Mouse (Mus musculus): ENCODE measurements around the gene Ccdc62. TPM values are rescaled to one million over a fixed set of nuclear protein-coding genes. Genes with fewer than 3 reads are reported as not detected.
A peak's percentile ranks its signal among the peaks of the same experiment; 100 is the strongest.

Gene Ccdc62
- polyA plus RNA-seq, 1 experiment from 2014 or later: 4.7 TPM

DNA sequence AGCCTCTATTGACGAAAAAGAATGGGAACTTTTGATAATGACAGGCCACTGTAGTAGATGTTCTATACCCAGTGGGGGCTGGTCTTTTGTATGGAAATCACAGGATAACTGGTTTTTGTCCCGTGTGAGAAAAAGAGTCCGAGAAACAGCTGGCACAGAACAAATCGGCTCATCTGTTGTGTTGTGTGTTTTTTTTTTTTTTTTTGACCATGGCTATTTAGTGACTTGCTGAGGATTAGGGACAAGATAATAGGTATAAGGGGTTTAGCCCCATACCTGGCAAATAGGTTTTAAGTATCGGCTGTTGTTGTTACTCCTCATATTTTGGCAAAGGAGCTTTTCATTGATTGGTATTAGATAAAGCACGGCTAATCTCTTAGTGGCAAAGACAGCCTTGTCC, 42.0 kb downstream of the Ccdc62 start:
- H3K4me2 ChIP-seq (replicated peaks): no peak overlapping the region

GRCm38 (mm10) chr5:123973299-123974178, 43.1 kb downstream of the Ccdc62 start, which contains the start of gene Hip1r:
TSS of gene Hip1r (plus strand) at chr5:123973628.
- peak; percentile 78 for ATAC-seq
- Histone ChIP-seq H3K4me3 (replicated peaks) (peak within 1 kb of the TSS; percentile 81), H3K4me1 (replicated peaks) (peaks cover 18% of the 10 kb centered on the region), H3K27ac (peak within 1 kb of the TSS; percentile 90), H3K27me3 (replicated peaks) (peaks cover 3% of the 10 kb centered on the region), H3K36me3 (no peaks in the 10 kb centered on the region), H3K4me2 (replicated peaks) (peak within 1 kb of the TSS; percentile 89), H3K9me3 (no peaks in the 10 kb centered on the region), H3K9ac (peak within 1 kb of the TSS; percentile 81)
- WGBS: under 1% methylated on average over 104 of the region's 106 CpGs

More for the DNA sequence above, 42.0 kb downstream of the Ccdc62 start:
- no peak for ATAC-seq
- Histone ChIP-seq H3K4me1 (replicated peaks) (peaks cover 8% of the 10 kb centered on the region; the same call in 1 of the 2 replicates), H3K4me3 (replicated peaks) (no peak overlapping the region), H3K27ac (no peak overlapping the region), H3K9me3 (no peaks in the 10 kb centered on the region), H3K9ac (no peak overlapping the region), H3K36me3 (no peaks in the 10 kb centered on the region), H3K27me3 (replicated peaks) (peaks cover 3% of the 10 kb centered on the region)
- WGBS: 64% methylated on average over 6 of the region's 6 CpGs

GRCm38 (mm10) chr5:123974179-123974485, 43.7 kb downstream of the Ccdc62 start:
- H3K4me1 ChIP-seq (replicated peaks): peaks cover 18% of the 10 kb centered on the region
- peaks cover 3% of the 10 kb centered on the region for H3K27me3 ChIP-seq (replicated peaks)
- peak overlapping the region; percentile 81 for H3K4me3 ChIP-seq (replicated peaks)
- H3K27ac ChIP-seq: peak overlapping the region; percentile 90
- peak overlapping the region; percentile 81 for H3K9ac ChIP-seq
- no peak for ATAC-seq
- no peaks in the 10 kb centered on the region for H3K36me3 ChIP-seq
- WGBS: under 1% methylated on average over 14 of the region's 14 CpGs
- H3K9me3 ChIP-seq: no peaks in the 10 kb centered on the region
- H3K4me2 ChIP-seq (replicated peaks): peak overlapping the region; percentile 89

GRCm38 (mm10) chr5:123974616-123975111, 44.2 kb downstream of the Ccdc62 start:
- H3K9ac ChIP-seq: peak overlapping the region; percentile 81; the same call in 1 of the 2 replicates
- no peaks in the 10 kb centered on the region for H3K36me3 ChIP-seq
- H3K4me2 ChIP-seq (replicated peaks): peak overlapping the region; percentile 89
- 19% methylated on average over 11 of the region's 11 CpGs for WGBS
- peaks cover 23% of the 10 kb centered on the region for H3K4me1 ChIP-seq (replicated peaks)
- no peaks in the 10 kb centered on the region for H3K9me3 ChIP-seq
- peak overlapping the region; percentile 81 for H3K4me3 ChIP-seq (replicated peaks)
- no peak for ATAC-seq
- peak overlapping the region; percentile 77; the same call in 1 of the 2 replicates for H3K27ac ChIP-seq
- peaks cover 3% of the 10 kb centered on the region for H3K27me3 ChIP-seq (replicated peaks)

- peak overlapping the region; percentile 89 for H3K4me2 ChIP-seq (replicated peaks)
- peak overlapping the region; percentile 77 for H3K27ac ChIP-seq
- 42% methylated on average over 6 of the region's 6 CpGs for WGBS
- peak; percentile 66 for ATAC-seq
- H3K9ac ChIP-seq: no peak overlapping the region
- H3K4me3 ChIP-seq (replicated peaks): peak overlapping the region; percentile 81; the same call in 1 of the 2 replicates
- H3K4me1 ChIP-seq (replicated peaks): peaks cover 23% of the 10 kb centered on the region
- H3K27me3 ChIP-seq (replicated peaks): peaks cover 3% of the 10 kb centered on the region
- H3K36me3 ChIP-seq: no peaks in the 10 kb centered on the region
- H3K9me3 ChIP-seq: no peaks in the 10 kb centered on the region
Measured at GRCm38 (mm10) chr5:123975668-123976180, 45.2 kb downstream of the Ccdc62 start.

DNA sequence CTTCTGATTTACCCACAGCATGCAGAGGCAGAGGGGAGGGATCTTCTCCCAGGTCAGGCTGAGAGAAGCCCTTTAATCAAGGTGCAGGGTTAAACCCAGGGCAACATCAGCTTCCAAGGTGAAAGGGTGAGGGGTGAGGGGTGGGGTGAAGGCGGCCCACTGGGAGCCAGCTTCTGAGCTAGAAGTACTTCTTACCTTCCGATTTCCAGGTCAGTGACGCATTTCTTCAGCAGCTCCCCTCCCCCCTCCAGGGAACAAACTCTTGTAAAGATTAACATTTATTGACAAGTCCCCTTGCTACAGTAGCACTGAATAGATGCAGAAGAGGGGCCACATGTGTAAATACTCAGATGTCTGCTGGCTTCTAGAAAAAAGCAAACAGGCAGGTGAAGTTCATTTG, 46.8 kb downstream of the Ccdc62 start:
- no peak overlapping the region for H3K4me3 ChIP-seq (replicated peaks)
- peaks cover 3% of the 10 kb centered on the region; the same call in 1 of the 2 replicates for H3K27me3 ChIP-seq (replicated peaks)
- no peaks in the 10 kb centered on the region for H3K36me3 ChIP-seq
- H3K4me2 ChIP-seq (replicated peaks): peak overlapping the region; percentile 89; the same call in 1 of the 2 replicates
- no peak overlapping the region for H3K9ac ChIP-seq
- H3K9me3 ChIP-seq: no peaks in the 10 kb centered on the region
- no peak for ATAC-seq
- peaks cover 23% of the 10 kb centered on the region for H3K4me1 ChIP-seq (replicated peaks)
- peak overlapping the region; percentile 77; the same call in 1 of the 2 replicates for H3K27ac ChIP-seq
- 31% methylated on average over 3 of the region's 3 CpGs for WGBS

DNA sequence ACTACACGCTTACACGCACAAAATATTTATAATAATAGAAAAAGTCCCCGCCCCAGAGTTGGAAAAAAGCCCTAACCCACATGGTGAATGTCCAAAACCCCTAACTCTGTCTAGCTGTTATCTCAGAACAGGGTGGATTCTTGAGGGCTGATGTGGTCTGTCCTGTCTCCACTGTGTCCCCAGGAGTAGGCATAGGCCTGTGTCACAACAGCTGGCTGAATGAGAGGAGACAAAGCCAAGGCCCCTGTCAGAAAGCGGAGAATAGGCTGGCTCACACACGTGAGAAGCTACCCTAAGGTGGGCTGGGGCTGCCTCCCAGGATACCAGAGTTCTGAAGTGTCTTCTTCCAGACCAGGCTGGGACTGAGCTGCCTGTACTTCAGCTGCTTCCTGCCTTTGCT, 47.7 kb downstream of the Ccdc62 start:
- H3K4me3 ChIP-seq (replicated peaks): no peak overlapping the region
- H3K36me3 ChIP-seq: no peaks in the 10 kb centered on the region
- 68% methylated on average over 5 of the region's 5 CpGs for WGBS
- no peak overlapping the region for H3K9ac ChIP-seq
- H3K27ac ChIP-seq: peak overlapping the region; percentile 13; the same call in 1 of the 2 replicates
- ATAC-seq: no peak
- H3K27me3 ChIP-seq (replicated peaks): peaks cover 2% of the 10 kb centered on the region; the same call in 1 of the 2 replicates
- peaks cover 28% of the 10 kb centered on the region for H3K4me1 ChIP-seq (replicated peaks)
- H3K4me2 ChIP-seq (replicated peaks): peak overlapping the region; percentile 89
- no peaks in the 10 kb centered on the region for H3K9me3 ChIP-seq

DNA sequence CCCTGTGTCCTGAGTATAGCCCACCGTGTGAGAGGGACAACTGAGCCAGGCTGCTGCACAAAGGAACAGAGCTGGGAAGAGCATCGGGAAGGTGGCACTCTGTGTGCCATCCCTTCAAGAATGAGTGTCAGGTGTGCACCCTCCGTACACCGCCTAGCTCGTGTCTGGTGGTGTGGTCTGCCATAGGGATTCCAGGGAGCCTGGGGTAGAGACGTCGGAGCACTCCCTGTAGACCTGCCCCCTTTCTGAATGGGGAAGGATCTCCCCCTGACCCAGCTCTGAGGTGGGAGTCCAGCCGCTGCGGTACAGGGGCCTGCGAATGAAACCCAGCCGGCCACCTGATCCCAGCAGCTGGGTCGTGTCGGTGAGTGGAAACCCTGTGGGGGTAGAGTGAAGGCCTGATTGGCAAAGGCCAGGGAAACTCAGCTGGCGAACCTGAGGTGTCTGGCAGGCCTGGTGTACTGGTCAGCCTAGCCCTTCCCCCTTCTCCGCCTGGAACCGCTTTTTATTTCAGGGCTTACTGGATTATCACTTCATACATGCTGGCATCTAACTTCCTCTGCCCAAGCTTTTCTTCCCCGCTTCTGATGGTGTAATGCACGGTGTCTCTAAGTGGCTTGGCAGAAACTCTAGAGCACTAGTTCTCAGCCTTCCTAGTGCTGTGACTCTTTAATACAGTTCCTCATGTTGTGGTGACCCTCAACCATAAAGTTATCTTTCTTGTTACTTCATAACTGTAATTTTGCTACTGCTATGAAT, 48.9 kb downstream of the Ccdc62 start:
- no peak overlapping the region for H3K4me2 ChIP-seq (replicated peaks)
- peaks cover 25% of the 10 kb centered on the region for H3K4me1 ChIP-seq (replicated peaks)
- H3K27me3 ChIP-seq (replicated peaks): no peaks in the 10 kb centered on the region

DNA sequence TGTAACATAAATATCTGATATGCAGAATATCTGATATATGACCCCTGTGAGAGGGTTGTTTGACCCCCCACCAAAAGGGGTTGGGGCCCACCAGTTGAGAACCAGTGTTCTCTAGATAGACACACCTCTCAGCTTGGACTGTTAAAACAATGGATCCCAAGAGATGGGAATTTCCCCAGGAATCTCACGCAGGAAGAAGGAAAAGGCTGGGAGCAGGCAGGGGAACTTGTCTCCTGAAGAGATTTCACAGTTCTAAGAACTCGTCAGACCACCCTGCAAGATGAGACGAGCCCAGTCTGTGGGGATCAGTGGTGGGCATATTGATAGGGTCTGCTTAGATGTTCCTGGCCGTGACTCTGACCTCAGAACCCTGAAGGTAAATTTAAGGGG, 49.5 kb downstream of the Ccdc62 start:
- ATAC-seq: no peak
- no peak overlapping the region for H3K4me3 ChIP-seq (replicated peaks)
- H3K4me2 ChIP-seq (replicated peaks): no peak overlapping the region
- WGBS: 64% methylated on average over 4 of the region's 4 CpGs
- H3K4me1 ChIP-seq (replicated peaks): peaks cover 25% of the 10 kb centered on the region
- H3K36me3 ChIP-seq: no peaks in the 10 kb centered on the region
- no peak overlapping the region for H3K27ac ChIP-seq
- no peaks in the 10 kb centered on the region for H3K9me3 ChIP-seq
- no peak overlapping the region for H3K9ac ChIP-seq
- H3K27me3 ChIP-seq (replicated peaks): no peaks in the 10 kb centered on the region

More for the DNA sequence above, 48.9 kb downstream of the Ccdc62 start:
- H3K4me3 ChIP-seq (replicated peaks): no peak overlapping the region
- ATAC-seq: no peak
- WGBS: 76% methylated on average over 18 of the region's 18 CpGs
- no peaks in the 10 kb centered on the region for H3K36me3 ChIP-seq
- no peaks in the 10 kb centered on the region for H3K9me3 ChIP-seq
- H3K27ac ChIP-seq: no peak overlapping the region
- no peak overlapping the region for H3K9ac ChIP-seq

DNA sequence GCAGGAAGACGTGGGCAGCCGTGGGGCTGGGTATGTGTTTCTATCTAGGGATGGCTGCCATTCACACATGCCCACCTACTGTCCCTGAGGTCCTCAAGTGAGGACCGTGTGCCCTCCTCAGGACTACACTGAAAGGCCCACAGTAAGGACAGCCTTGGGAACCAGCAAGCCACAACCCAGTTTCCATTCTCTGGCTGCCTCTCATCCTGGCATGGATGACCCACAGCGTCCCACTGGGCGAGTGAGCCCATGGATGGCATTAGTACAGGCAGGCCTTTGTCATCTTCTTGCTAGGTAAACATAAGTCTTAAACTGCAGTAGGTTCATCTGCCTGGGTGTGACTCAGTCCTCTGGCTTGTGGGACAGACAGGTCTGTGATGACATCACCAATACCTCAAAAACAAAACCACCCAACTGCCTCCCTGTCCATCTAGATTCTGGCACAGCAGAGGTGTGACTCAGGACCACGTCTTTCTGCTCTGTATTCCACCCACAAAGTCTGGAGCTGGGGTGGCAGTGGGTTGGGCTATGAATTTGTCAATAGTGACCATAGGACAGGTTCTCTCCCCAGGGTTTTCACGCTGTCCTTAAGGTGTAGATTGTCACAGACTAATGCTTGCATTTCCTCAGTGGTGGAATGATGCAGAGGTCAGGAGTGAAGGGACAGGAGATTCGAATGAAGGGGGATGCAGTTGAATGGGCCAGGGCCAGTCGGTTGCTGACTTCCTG, 50.2 kb downstream of the Ccdc62 start:
- no peak for ATAC-seq
- Histone ChIP-seq H3K4me2 (replicated peaks) (no peak overlapping the region), H3K36me3 (no peaks in the 10 kb centered on the region), H3K9ac (no peak overlapping the region), H3K27ac (no peak overlapping the region), H3K27me3 (replicated peaks) (no peaks in the 10 kb centered on the region), H3K4me3 (replicated peaks) (no peak overlapping the region), H3K4me1 (replicated peaks) (peaks cover 25% of the 10 kb centered on the region), H3K9me3 (no peaks in the 10 kb centered on the region)
- 76% methylated on average over 9 of the region's 9 CpGs for WGBS

DNA sequence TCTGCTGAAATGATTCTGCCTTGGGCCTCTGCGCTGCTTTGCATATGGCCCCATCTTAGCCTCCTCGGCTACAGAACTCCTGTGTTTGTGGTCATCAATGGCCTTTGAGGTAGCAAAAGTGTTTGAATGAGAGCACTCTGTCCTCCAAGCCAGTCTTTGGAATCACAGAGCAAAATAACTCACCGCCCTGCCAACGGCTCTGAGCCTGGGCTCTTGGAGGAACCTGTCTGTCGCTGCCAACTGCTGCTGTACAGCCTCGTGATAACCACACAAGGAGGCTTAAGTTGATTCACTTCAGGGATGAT, 50.7 kb downstream of the Ccdc62 start:
- no peaks in the 10 kb centered on the region for H3K36me3 ChIP-seq
- no peak overlapping the region for H3K4me2 ChIP-seq (replicated peaks)
- WGBS: 70% methylated on average over 6 of the region's 6 CpGs
- no peaks in the 10 kb centered on the region for H3K27me3 ChIP-seq (replicated peaks)
- H3K9me3 ChIP-seq: no peaks in the 10 kb centered on the region
- H3K27ac ChIP-seq: no peak overlapping the region
- no peak overlapping the region for H3K4me3 ChIP-seq (replicated peaks)
- peaks cover 25% of the 10 kb centered on the region for H3K4me1 ChIP-seq (replicated peaks)
- no peak for ATAC-seq
- H3K9ac ChIP-seq: no peak overlapping the region

Data from intestine, embryonic 15.5 days (tissue).